Mouse (Mus musculus): ENCODE results near the gene Dip2b. TPM values are rescaled to one million over a fixed set of nuclear protein-coding genes. Genes with fewer than 3 reads are reported as not detected.

Dip2b gene
- polyA plus RNA-seq, 1 experiment from 2014 or later = 15.0 TPM

- H3K9me3 ChIP-seq = no peaks in the 10 kb centered on the region
- peaks cover 11% of the 10 kb centered on the region for H3K36me3 ChIP-seq
- no peak overlapping the region for H3K4me2 ChIP-seq (replicated peaks)
- no peak overlapping the region for H3K27ac ChIP-seq
- H3K4me3 ChIP-seq = no peak overlapping the region
- 0 out of 2 replicates have a peak, but pooled peaks cover 14% of the 10 kb centered on the region for H3K4me1 ChIP-seq
- H3K27me3 ChIP-seq = no peaks in the 10 kb centered on the region
- no peak overlapping the region for H3K9ac ChIP-seq
- 93% methylated on average over 13 of the region's 13 CpGs for WGBS
- no peak for ATAC-seq (ENCODE audit: insufficient number of reproducible peaks, insufficient read depth, low FRiP score, low TSS enrichment)
These were observed 77.9 kb downstream of the Dip2b start for GRCm38 (mm10) chr15:100116325-100116724.

- no peak overlapping the region for H3K4me3 ChIP-seq
- ATAC-seq (ENCODE audit: insufficient number of reproducible peaks, insufficient read depth, low FRiP score, low TSS enrichment) = no peak
- H3K36me3 ChIP-seq = peaks cover 11% of the 10 kb centered on the region
- no peak overlapping the region for H3K27ac ChIP-seq
- H3K9ac ChIP-seq = no peak overlapping the region
- no peak overlapping the region for H3K4me2 ChIP-seq (replicated peaks)
- no peaks in the 10 kb centered on the region for H3K27me3 ChIP-seq
- no peaks in the 10 kb centered on the region for H3K9me3 ChIP-seq
- WGBS = 74% methylated on average over 6 of the region's 6 CpGs
- H3K4me1 ChIP-seq = no peaks in the 10 kb centered on the region
These were observed 80.8 kb downstream of the Dip2b start for GRCm38 (mm10) chr15:100119225-100119788.

DNA sequence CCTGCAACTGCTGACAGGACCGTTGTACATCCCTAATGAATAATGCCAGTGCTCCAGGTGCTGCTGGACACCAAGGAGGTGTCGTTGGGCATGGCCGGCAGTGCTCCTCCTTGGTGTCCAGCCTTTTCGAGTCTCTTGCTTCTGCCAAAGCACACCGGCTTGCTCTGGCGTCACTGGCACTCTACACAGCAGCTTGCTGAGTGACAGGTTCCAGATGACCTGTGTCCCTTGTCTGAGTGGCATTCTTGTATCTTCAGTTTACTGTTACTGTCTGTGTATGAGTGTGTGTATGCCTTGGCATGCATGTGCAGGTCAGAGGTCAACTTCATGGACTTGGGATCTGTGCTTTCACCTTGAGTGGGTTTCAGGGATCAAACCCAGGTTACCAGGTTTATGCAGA lies 83.0 kb downstream of the Dip2b start:
- no peak overlapping the region for H3K9ac ChIP-seq
- 90% methylated on average over 6 of the region's 6 CpGs for WGBS
- no peak overlapping the region for H3K4me3 ChIP-seq
- H3K27me3 ChIP-seq = no peaks in the 10 kb centered on the region
- H3K36me3 ChIP-seq = peaks cover 15% of the 10 kb centered on the region
- H3K27ac ChIP-seq = no peak overlapping the region
- no peaks in the 10 kb centered on the region for H3K9me3 ChIP-seq
- peaks cover 3% of the 10 kb centered on the region; the same call in 1 of the 2 replicates for H3K4me1 ChIP-seq
- ATAC-seq (ENCODE audit: insufficient number of reproducible peaks, insufficient read depth, low FRiP score, low TSS enrichment) = no peak
- no peak overlapping the region for H3K4me2 ChIP-seq (replicated peaks)

DNA sequence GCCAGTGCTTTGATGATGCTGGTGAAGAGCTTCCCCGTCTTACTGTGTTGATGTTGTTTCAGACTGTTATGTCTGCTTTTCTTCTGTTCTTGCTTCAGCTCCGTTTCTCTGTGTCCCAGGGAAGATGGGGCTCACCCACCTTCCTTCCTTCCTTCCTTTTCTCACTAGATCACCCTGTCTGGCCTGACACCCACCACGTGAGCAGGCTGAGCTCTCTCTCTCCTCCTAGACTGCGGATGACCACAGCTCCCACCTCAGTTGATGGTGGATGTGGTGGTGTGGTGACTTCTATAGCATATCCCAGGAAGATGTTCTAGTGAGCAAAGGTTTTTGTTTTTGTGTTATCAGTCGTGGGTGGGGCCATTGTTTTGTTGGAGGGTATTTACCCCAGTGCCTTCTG lies 85.4 kb downstream of the Dip2b start:
- no peak overlapping the region for H3K27ac ChIP-seq
- H3K36me3 ChIP-seq = peaks cover 6% of the 10 kb centered on the region; the same call in 1 of the 2 replicates
- H3K9ac ChIP-seq = no peak overlapping the region
- no peak overlapping the region for H3K4me2 ChIP-seq (replicated peaks)
- no peak overlapping the region for H3K4me3 ChIP-seq
- H3K27me3 ChIP-seq = no peaks in the 10 kb centered on the region
- H3K4me1 ChIP-seq = peaks cover 5% of the 10 kb centered on the region; the same call in 1 of the 2 replicates
- H3K9me3 ChIP-seq = no peaks in the 10 kb centered on the region
- 66% methylated on average over 5 of the region's 5 CpGs for WGBS
- ATAC-seq (ENCODE audit: insufficient number of reproducible peaks, insufficient read depth, low FRiP score, low TSS enrichment) = no peak

GRCm38 (mm10) chr15:100125245-100125644 lies 86.8 kb downstream of the Dip2b start:
- peaks cover 5% of the 10 kb centered on the region; the same call in 1 of the 2 replicates for H3K4me1 ChIP-seq
- no peaks in the 10 kb centered on the region for H3K27me3 ChIP-seq
- no peak overlapping the region for H3K4me2 ChIP-seq (replicated peaks)
- no peak overlapping the region for H3K4me3 ChIP-seq
- no peak overlapping the region for H3K27ac ChIP-seq
- ATAC-seq (ENCODE audit: insufficient number of reproducible peaks, insufficient read depth, low FRiP score, low TSS enrichment) = no peak
- no peaks in the 10 kb centered on the region for H3K9me3 ChIP-seq
- peaks cover 6% of the 10 kb centered on the region; the same call in 1 of the 2 replicates for H3K36me3 ChIP-seq
- WGBS = 79% methylated on average over 6 of the region's 6 CpGs
- no peak overlapping the region for H3K9ac ChIP-seq

DNA sequence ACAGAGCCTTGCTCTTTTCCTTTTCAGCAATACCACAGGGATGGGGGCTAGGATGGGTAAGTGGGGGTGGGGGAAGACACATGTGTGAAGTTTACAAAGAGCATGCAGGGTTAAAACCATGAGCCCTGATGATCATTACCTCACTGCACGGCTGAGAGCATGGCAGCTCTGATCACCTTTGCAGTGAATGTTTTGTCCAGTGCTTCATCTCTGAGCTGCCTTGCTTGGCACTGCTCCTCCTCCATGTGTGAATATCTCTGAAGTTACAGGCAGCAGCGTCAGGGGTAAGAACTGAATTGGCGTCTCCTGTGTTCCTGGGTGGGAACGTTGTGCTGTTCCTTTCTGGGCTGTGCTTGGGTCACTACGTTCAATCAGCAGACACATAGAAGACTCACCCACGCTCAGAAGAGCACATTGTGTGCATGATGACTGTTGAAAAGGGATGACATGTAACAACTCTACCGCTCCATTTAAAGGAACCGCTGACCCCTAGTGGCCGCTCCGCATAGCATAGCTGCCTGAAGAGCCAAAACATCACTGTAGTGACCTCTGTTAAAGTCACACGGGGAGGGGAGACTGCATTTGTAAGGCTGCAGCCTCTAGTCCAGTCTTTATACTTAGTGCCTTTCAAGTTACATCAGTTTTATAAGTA lies 88.1 kb downstream of the Dip2b start:
- 19% methylated on average over 11 of the region's 11 CpGs for WGBS
- no peak for ATAC-seq (ENCODE audit: insufficient number of reproducible peaks, insufficient read depth, low FRiP score, low TSS enrichment)

DNA sequence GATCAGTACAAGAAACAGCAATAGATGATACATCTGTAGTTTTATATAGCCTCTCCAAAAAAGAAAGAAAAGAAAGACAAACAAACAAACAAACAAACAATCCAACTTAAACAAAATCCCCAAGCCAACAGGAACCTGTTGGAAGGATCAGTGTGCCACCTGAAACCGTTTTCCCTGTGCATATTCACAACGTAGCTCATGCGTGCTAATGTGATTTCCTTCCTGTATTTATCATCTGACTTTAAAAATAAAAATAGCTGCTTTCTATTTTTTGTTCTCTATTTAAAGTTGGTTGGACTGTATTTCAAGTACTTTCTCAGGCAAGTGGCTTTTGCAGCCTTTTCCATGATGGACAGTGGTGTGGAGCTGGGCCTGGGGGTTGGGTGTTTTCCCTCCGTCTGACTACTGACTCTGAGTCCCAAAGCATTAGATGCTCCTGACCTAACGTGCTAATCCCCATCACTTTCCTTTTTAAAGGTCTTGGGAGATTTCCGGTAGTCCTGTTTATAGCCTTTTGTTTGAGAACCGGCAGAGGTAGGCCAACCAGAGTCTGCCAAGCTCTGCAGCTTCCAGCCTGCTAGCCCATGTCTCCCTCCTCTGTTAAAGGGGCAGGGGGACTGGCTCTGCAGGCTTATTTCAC lies 90.8 kb downstream of the Dip2b start:
- no peak overlapping the region for H3K4me3 ChIP-seq
- no peak overlapping the region for H3K4me2 ChIP-seq (replicated peaks)
- ATAC-seq (ENCODE audit: insufficient number of reproducible peaks, insufficient read depth, low FRiP score, low TSS enrichment) = no peak
- H3K9ac ChIP-seq = no peak overlapping the region
- no peaks in the 10 kb centered on the region for H3K27me3 ChIP-seq
- no peak overlapping the region for H3K27ac ChIP-seq
- H3K9me3 ChIP-seq = no peaks in the 10 kb centered on the region
- H3K36me3 ChIP-seq = peaks cover 10% of the 10 kb centered on the region
- 70% methylated on average over 7 of the region's 7 CpGs for WGBS
- H3K4me1 ChIP-seq = peaks cover 5% of the 10 kb centered on the region; the same call in 1 of the 2 replicates

More for the DNA sequence above, 88.1 kb downstream of the Dip2b start:
- no peak overlapping the region for H3K4me3 ChIP-seq
- no peaks in the 10 kb centered on the region for H3K27me3 ChIP-seq
- H3K27ac ChIP-seq = no peak overlapping the region
- no peak overlapping the region for H3K4me2 ChIP-seq (replicated peaks)
- H3K36me3 ChIP-seq = peaks cover 6% of the 10 kb centered on the region; the same call in 1 of the 2 replicates
- peaks cover 5% of the 10 kb centered on the region; the same call in 1 of the 2 replicates for H3K4me1 ChIP-seq
- H3K9me3 ChIP-seq = no peaks in the 10 kb centered on the region
- no peak overlapping the region for H3K9ac ChIP-seq

DNA sequence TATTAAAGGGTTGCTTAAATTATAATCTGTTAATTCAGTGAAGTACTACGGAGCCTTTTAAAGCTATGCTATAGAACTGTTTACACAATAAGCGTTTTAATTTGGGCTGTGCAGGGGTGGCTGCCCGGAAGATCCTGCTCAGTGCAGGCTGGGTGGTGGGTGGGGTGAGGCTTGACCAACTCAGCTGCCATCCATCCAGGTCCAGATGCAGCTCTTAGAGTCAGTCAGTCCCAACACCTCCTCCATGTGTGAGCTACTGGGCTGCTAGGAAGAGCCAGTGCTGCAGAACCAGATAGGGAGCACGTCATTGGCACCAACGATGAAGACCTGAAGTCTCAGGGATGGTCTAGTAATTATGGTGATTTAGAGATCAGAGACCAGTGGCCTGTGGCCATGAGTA lies 101.2 kb downstream of the Dip2b start:
- 88% methylated on average over 5 of the region's 5 CpGs for WGBS
- ATAC-seq (ENCODE audit: insufficient number of reproducible peaks, insufficient read depth, low FRiP score, low TSS enrichment) = no peak

DNA sequence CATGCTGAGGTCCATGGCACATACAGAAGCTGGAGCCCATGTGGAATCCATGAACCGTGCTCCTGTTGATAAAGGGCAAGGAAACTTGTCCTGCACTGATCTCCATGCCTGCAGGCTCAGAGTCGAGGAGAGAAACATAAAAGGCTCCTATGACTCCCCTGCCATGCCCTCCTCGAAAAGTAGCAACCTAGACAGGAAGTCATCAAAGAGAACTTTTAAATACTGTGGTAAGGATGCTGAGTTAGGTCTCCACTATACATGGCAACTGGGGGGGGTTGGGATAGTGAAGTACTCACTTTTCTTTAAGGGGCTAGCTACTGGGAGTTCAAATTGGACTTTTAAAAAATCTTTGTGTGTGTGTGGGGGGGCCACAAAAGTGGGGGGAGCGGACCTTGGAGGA lies 102.0 kb downstream of the Dip2b start:
- Histone ChIP-seq H3K9me3 (no peaks in the 10 kb centered on the region), H3K27me3 (no peaks in the 10 kb centered on the region), H3K4me3 (no peak overlapping the region), H3K4me2 (replicated peaks) (no peak overlapping the region), H3K9ac (no peak overlapping the region), H3K4me1 (peaks cover 4% of the 10 kb centered on the region; the same call in 1 of the 2 replicates), H3K27ac (no peak overlapping the region), H3K36me3 (peaks cover 10% of the 10 kb centered on the region)
- 64% methylated on average over 4 of the region's 4 CpGs for WGBS
- no peak for ATAC-seq (ENCODE audit: insufficient number of reproducible peaks, insufficient read depth, low FRiP score, low TSS enrichment)

More for the DNA sequence above, 101.2 kb downstream of the Dip2b start:
- H3K4me3 ChIP-seq = no peak overlapping the region
- H3K27me3 ChIP-seq = no peaks in the 10 kb centered on the region
- H3K4me1 ChIP-seq = no peaks in the 10 kb centered on the region
- H3K9ac ChIP-seq = no peak overlapping the region
- H3K36me3 ChIP-seq = peaks cover 16% of the 10 kb centered on the region
- no peaks in the 10 kb centered on the region for H3K9me3 ChIP-seq
- H3K27ac ChIP-seq = no peak overlapping the region
- no peak overlapping the region for H3K4me2 ChIP-seq (replicated peaks)

- WGBS = 80% methylated on average over 11 of the region's 11 CpGs
- no peaks in the 10 kb centered on the region for H3K27me3 ChIP-seq
- no peaks in the 10 kb centered on the region for H3K9me3 ChIP-seq
- no peak overlapping the region for H3K9ac ChIP-seq
- H3K4me3 ChIP-seq = no peak overlapping the region
- no peak overlapping the region for H3K4me2 ChIP-seq (replicated peaks)
- H3K4me1 ChIP-seq = peaks cover 10% of the 10 kb centered on the region; the same call in 1 of the 2 replicates
- H3K27ac ChIP-seq = peak overlapping the region; percentile 41; the same call in 1 of the 2 replicates
- 0 out of 2 replicates have a peak, but pooled peaks have one; percentile 28 for ATAC-seq (ENCODE audit: insufficient number of reproducible peaks, insufficient read depth, low FRiP score, low TSS enrichment)
- H3K36me3 ChIP-seq = 0 out of 2 replicates have a peak, but pooled peaks cover 2% of the 10 kb centered on the region
These were observed 104.8 kb downstream of the Dip2b start for GRCm38 (mm10) chr15:100143091-100143801.
